11 mouse cellular contexts compared by ENCODE assay signal in genomic region chr4:143288880-143289279, GRCm38 (mm10). TPM values are rescaled to one million over a fixed set of nuclear protein-coding genes. Genes with fewer than 3 reads are reported as not detected.
DNase-seq lines count a peak whose midpoint lies in the region; ATAC-seq and TF ChIP-seq lines count a peak whose summit lies in the region.
"Had no signal": no experiment of that assay in that cellular context is flagged by ENCODE, and none has a peak within 500 bp of the region (broad histone marks: within the 10 kb centered on the region; RNA-seq: fewer than 3 reads in every experiment).

No protein-coding gene starts in this region.

- WGBS in heart, embryonic 13.5 days, result 25% methylated on average over 7 of the region's 7 CpGs
- 25% methylated on average over 7 of the region's 7 CpGs for WGBS in heart, embryonic 12.5 days

- no peak overlapping the region for H3K4me2 ChIP-seq in heart, embryonic 13.5 days
- H3K4me2 ChIP-seq in heart, embryonic 12.5 days, result no peak overlapping the region

- no peak for TF ChIP-seq CTCF in ES-Bruce4 (IDR thresholded peaks at IDR 0.05; ENCODE audit: low read depth, low read length)
- TF ChIP-seq CTCF in embryonic fibroblast, embryonic 13.5 days (IDR thresholded peaks at IDR 0.05; ENCODE audit: borderline replicate concordance, insufficient read depth, low read length), result no peak

- 0 out of 2 replicates have a peak overlapping the region, but pooled peaks have one; percentile 33 for H3K9ac ChIP-seq in heart, embryonic 13.5 days
- H3K9ac ChIP-seq in heart, embryonic 12.5 days, result no peak overlapping the region
- no peak overlapping the region for H3K9ac ChIP-seq in ES-Bruce4 (ENCODE audit: low read depth, poor library complexity, severe bottlenecking)

- no peaks in the 10 kb centered on the region for H3K27me3 ChIP-seq in heart, embryonic 13.5 days (replicated peaks)
- H3K27me3 ChIP-seq in heart, embryonic 12.5 days (replicated peaks), result no peaks in the 10 kb centered on the region
- H3K27me3 ChIP-seq in ES-Bruce4 (ENCODE audit: control insufficient read depth, insufficient read depth, low read length, poor library complexity, severe bottlenecking), result no peaks in the 10 kb centered on the region

- TF ChIP-seq POLR2A in ES-Bruce4 (IDR thresholded peaks at IDR 0.05; ENCODE audit: insufficient read depth, low read length), result no peak
- TF ChIP-seq POLR2A in embryonic fibroblast, embryonic 13.5 days (IDR thresholded peaks at IDR 0.05; ENCODE audit: low read depth, low read length), result no peak

- peaks cover 13% of the 10 kb centered on the region; the same call in 1 of the 2 replicates for H3K36me3 ChIP-seq in heart, embryonic 13.5 days
- H3K36me3 ChIP-seq in heart, embryonic 12.5 days, result 0 out of 2 replicates have a peak, but pooled peaks cover 3% of the 10 kb centered on the region
- peaks cover 9% of the 10 kb centered on the region for H3K36me3 ChIP-seq in ES-Bruce4 (ENCODE audit: control insufficient read depth, insufficient read depth, low read length, poor library complexity, severe bottlenecking)

- no peak for ATAC-seq in heart, embryonic 13.5 days (ENCODE audit: extremely low read depth, insufficient number of reproducible peaks, low FRiP score, low TSS enrichment)
- no peak for ATAC-seq in heart, embryonic 12.5 days (ENCODE audit: insufficient number of reproducible peaks, low FRiP score)

- no peak overlapping the region for H3K4me3 ChIP-seq in heart, embryonic 13.5 days
- no peak overlapping the region for H3K4me3 ChIP-seq in heart, embryonic 12.5 days
- H3K4me3 ChIP-seq in ES-Bruce4 (ENCODE audit: low read depth, low read length), result no peak overlapping the region
- no peak overlapping the region for H3K4me3 ChIP-seq in embryonic fibroblast, embryonic 13.5 days (ENCODE audit: insufficient read depth, low read length)
- H3K4me3 ChIP-seq: midbrain, embryonic 10.5 days had no signal

- peak overlapping the region; percentile 32; the same call in 1 of the 2 replicates for H3K27ac ChIP-seq in heart, embryonic 13.5 days (replicated peaks)
- H3K27ac ChIP-seq in heart, embryonic 12.5 days (ENCODE audit: poor library complexity, severe bottlenecking), result no peak overlapping the region
- peak overlapping the region; percentile 42; the same call in 1 of the 2 replicates for H3K27ac ChIP-seq in ES-Bruce4 (ENCODE audit: insufficient read depth, low read length)
- H3K27ac ChIP-seq in embryonic fibroblast, embryonic 13.5 days (ENCODE audit: insufficient read depth, low read length), result peak overlapping the region; percentile 93
- H3K27ac ChIP-seq: midbrain, embryonic 10.5 days had no signal

- DNase-seq in lung, postnatal 36 days, result peak; percentile 34
- no peak for DNase-seq in cerebellum, postnatal 36 days
- DNase-seq in left cerebral cortex, adult 18-20 months (ENCODE audit: low spot score in 2 of 2), result no peak
- DNase-seq in spleen, postnatal 4 days (ENCODE audit: low spot score in 2 of 2), result no peak
- DNase-seq: adrenal gland, adult 8-10 months; kidney, postnatal 4 days had no signal

- H3K4me1 ChIP-seq in heart, embryonic 13.5 days, result peaks cover 19% of the 10 kb centered on the region
- peaks cover 14% of the 10 kb centered on the region for H3K4me1 ChIP-seq in heart, embryonic 12.5 days (replicated peaks)
- peaks cover 11% of the 10 kb centered on the region for H3K4me1 ChIP-seq in ES-Bruce4 (ENCODE audit: control insufficient read depth, insufficient read depth, low read length)
- peaks cover 14% of the 10 kb centered on the region for H3K4me1 ChIP-seq in embryonic fibroblast, embryonic 13.5 days (ENCODE audit: control insufficient read depth, insufficient read depth, low read length)

- 0 out of 2 replicates have a peak, but pooled peaks have one; percentile 19 for TF ChIP-seq EP300 in ES-Bruce4 (IDR thresholded peaks at IDR 0.05; ENCODE audit: insufficient read depth, low read depth, low read length)

- no peaks in the 10 kb centered on the region for H3K9me3 ChIP-seq in heart, embryonic 13.5 days
- 0 out of 2 replicates have a peak, but pooled peaks cover 5% of the 10 kb centered on the region for H3K9me3 ChIP-seq in heart, embryonic 12.5 days (replicated peaks)
- H3K9me3 ChIP-seq in ES-Bruce4 (replicated peaks; ENCODE audit: control insufficient read depth, insufficient read depth, low read length, poor library complexity, severe bottlenecking), result peaks cover 7% of the 10 kb centered on the region

RNA-seq across cellular contexts. Expression of gene Pdpn, which starts 10.5 kb away (rescaled TPM):
- polyA plus RNA-seq in heart, embryonic 13.5 days (2015; fragmentation: Nextera tagmentation; extraction: Ambion mirVana), result 25.4 and 28.0 TPM in 2 replicates
- polyA plus RNA-seq in heart, embryonic 12.5 days (2016; fragmentation: Nextera tagmentation; extraction: Ambion mirVana), result 28.4 and 28.8 TPM in 2 replicates
- 179 and 198 TPM in 2 replicates for polyA plus RNA-seq in ES-Bruce4 (2011; ENCODE audit: insufficient read depth, insufficient read length, low read depth, missing spikeins)
- polyA plus RNA-seq in embryonic fibroblast, embryonic 13.5 days (2011; ENCODE audit: insufficient read length, low read depth, missing spikeins), result 163 and 184 TPM in 2 replicates
- total RNA-seq in left cerebral cortex, adult 18-20 months (2021), result 10 to 100 TPM; 15.2 to 16.0 TPM
